Mouse (Mus musculus): Measurements from ENCODE around the gene Trim54.

Gene Trim54

DNA sequence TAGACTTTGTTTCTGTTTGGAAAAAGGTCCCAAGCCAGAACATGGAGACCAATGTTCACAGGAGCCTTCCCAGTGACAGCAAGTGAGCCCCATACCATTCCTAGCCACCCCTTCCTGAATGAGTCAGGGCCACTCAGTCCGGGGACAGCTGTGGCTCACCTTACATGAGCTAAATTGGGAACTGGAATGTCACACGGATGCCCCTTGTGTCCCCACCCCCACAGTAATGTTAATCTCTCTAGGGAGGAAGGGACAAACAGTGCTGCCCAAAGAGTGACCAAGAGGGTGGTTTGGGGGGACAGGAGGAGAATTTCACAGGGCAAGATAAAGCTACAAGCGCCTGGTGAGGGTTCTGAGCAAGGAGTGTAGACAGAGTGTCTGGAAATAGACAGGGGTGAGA, at the start of gene Trim54:
TSS of gene Trim54 (plus strand) at position 359 of the 400 bp plus-strand sequence.
- DNase-seq: no peak

DNA sequence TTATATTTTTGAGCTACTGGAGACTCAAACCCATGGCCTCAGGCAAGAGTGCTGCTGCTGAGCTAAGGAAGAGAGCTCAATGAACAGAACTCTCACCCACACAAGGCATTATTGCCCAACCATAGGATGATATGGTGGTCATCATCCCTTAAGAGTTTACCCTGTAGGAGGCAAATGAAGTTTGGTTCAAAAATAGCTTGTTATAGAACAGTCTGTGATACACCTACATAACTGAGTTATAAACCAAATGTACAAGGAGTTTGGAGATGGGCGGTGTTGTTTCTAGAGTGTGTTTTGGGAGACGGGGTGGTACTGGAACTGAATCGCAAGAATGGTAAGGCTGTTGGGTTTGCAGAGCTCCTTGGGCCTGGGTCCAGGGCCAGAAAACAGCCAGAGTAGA, 46.7 kb upstream of the Trim54 start:
- DNase-seq: no peak

DNA sequence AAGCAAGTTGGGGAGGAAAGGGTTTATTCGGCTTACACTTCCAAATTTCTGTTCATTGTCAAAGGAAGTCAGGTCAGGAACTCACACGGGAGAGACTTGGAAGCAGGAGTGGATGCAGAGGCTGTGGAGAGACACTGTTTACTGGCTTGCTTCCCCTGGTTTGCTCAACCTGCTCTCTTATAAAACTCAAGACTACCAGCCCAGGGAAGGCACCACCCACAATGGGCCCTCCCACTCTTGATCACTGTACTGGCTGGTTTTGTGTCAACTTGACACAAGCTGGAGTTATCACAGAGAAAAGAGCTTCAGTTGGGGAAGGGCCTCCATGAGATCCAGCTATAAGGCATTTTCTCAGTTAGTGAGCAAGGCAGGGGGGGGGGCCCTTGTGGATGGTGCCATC, 45.5 kb upstream of the Trim54 start:
- DNase-seq: no peak

DNA sequence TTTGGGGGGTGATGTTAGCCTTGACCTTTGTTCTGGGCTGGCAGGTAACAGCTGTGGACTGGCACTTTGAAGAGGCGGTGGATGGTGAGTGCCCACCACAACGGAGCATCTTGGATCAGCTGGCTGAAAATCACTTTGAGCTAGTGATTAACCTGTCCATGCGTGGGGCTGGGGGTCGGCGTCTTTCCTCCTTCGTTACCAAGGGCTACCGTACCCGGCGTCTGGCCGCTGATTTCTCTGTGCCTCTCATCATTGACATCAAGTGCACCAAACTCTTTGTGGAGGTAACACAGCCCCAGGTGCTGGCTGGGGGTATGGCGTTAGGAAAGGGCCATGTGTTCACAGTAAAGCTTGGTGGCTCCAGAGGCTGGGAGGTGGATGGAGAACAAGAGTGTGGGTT, 44.7 kb upstream of the Trim54 start:
- DNase-seq: no peak

DNA sequence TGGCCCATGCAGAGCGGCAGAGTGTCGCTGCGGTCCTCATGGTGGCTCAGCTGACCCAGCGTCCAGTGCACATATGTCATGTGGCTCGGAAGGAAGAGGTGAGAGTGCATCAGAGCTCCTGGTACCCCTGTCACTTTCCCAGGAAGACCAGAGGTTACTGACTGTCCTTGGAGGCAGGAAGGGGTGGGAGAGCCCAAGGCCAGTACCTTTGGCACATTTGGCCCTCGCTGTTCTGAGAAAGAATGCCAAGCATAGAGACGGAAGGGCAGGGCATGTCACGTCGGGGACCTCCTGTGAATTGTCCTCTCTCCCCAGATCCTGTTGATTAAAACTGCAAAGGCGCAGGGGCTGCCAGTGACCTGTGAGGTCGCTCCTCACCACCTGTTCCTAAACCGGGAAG, 43.3 kb upstream of the Trim54 start:
- no peak for DNase-seq

DNA sequence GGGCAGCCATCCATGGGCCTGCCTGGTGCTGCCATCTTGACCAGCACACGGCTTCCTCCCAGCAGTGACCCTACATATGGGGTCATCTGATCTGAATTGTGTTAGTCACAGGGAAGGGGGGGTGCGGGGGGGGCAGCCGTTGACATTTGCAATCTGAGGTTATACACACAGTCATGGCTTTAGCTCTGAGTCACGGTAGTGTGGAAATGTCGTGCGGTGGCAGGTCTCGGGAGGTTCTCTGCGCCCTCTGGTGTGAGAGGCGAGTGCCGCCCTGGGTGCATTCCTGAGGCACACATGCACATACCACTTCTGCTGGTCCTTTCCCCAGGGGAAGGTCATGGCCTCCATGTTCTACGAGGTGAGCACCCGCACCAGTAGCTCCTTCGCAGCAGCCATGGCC, 40.2 kb upstream of the Trim54 start:
- no peak for DNase-seq

DNA sequence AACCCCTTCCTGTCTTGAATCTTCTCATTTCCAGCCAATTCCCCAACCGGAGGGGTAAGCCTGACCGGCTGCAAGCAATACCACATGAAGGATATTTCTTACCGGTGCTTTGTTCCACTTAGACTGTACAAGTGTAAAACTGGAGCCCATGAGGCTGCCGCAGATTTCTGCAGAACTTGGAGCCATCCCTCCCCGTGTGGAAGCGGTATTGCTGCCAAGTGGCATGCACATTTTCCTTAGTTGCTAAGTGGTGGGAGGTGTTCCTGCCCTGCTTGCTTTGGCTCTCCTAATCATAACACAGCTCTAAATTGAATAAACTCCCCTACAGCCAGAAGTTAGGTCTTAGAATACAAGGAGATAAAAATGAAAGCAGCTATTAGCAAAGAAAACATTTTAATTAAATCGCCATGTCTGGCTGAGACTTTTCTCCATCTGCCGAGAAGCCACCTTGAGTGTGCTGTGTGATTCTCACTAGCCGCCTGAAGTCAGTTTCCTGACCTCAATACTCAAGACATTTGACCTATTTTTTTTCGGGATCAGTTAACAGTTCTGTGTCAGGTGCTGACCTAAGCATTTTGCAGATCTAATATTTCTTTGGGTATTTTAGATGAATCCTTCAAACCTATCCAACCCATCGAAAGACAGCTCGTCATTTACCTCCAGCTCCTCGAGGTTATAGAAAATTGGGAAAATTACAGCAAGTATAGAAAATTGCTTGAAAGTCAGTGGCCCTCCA, 36.3 kb upstream of the Trim54 start:
- DNase-seq: no peak

DNA sequence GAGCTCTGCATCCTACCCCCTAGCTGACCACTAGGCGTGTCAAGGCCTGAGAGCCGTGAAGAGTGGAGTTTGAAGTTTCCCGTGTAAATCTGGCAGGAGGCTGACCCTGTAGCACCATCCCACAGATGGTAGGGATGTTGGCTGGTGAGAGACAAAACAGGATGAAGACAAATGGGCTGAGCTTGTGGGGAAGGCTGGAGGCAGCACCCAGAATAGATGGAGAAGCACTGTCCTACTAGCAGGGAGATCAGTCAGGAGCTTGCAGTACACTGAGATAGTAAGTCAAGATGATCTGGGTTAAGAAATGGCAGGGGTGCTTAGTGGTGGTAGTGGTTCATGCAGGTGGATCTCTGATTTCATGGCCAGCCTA, 35.7 kb upstream of the Trim54 start:
- no peak for DNase-seq

DNA sequence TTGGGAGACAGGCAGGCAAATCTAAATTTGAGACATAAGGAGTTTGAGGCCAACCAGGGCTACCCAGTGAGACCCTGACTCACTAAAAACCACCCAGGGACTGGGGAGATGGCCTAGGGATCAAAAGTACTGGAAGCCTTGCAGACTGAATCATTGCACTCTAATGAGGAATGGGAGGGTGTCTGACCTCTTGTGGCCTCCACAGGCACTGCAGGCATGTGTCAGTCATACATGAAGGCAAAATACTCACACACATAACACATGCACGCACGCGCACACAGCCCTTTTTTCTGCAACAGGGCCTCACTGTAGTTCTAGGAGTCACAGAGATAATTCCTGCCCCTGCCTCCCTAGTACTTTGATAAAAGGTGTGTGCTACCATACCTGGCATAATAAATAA, 35.1 kb upstream of the Trim54 start:
- peak; percentile 49 for DNase-seq

DNA sequence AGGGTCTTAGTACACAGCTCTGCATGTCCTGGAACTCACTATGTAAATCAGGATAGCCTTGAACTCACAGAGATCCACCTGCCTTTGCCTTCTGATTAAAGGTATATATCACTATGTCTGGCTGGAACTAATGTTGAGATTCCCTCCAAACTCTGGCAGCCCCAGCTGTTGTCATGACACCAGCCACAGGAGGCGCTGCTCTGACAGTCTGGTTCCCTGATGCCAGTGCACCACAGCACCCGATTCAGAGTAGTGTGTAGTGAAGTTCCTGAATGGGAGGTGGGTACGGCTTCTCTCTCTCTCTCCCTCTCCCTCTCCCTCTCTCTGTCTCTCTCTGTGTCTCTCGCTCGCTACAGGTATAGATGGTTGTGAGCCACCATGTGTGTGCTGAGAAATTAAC, 34.2 kb upstream of the Trim54 start:
- peak; percentile 71 for DNase-seq

DNA sequence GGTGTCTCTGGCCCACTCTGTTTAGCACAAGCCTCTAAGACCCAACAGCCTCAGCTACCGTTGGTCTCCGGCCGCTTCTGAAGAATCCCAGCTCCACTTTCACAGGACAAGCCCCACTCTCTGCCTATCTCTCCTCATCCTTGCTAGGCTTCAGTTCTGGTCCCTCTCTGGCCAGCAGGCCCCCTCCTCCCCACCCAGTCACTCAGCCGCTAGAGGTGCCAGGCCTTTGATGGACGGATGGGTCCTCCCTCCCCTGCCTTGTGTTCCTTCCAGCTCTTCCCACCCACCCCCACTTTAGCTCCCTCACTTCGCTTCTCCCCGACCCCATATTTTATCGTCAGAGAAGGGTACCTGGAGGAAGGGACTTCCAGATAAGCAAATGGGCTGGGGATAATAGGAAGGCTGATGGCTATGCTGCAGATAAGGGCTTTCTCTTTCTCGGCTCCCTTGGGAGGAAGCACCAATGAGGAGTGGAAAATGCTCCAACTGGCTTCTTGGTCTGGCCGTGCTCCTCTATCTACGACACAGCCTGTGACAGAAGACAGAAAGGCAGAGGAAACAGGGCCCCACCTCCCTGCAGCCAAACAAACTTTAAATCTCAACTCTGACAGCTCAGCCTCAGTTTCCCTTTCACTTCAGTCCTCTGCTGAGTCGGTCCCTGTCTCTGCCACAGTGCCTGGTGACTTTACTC, 33.4 kb upstream of the Trim54 start:
- DNase-seq: no peak

DNA sequence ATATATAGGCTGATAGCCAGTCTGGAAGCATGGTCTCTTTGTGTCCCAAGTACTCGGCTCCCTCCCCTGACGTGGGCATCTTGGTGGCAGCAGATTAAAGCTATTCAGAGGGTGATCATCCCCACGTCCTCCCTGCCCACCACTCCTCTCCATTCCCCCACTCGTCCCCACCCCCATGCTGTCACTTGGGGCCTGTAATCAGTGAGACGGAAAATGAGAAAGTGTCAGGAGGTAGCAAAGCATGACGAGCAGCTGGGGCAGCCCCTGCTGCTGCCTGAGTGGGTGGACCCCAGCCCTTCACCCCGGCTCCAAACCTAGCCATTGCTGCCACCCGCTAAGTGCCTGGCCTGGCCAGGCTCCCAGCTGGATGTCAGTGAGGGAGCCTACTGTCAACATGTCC, 32.6 kb upstream of the Trim54 start:
- DNase-seq: no peak

DNA sequence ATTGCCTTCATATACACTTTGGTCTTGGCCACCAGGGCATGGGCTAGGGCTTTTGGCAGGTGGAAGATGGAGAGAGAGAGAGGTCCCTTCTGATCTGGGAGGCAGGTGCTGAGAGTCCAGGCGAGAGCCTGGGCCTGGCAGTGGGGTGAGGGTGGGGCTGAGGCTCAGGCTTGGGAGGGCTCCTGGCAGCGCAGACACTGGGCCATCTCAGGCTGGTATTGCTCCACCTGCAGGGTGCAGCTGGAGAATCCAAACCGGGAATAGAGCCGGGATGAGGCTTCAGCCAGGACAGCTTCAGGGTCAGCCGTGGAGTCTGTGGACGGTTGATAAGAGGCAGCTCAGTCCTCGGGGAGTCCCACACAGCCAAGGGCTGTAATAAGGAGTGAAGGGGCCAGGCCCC, 29.9 kb upstream of the Trim54 start:
- no peak for DNase-seq

DNA sequence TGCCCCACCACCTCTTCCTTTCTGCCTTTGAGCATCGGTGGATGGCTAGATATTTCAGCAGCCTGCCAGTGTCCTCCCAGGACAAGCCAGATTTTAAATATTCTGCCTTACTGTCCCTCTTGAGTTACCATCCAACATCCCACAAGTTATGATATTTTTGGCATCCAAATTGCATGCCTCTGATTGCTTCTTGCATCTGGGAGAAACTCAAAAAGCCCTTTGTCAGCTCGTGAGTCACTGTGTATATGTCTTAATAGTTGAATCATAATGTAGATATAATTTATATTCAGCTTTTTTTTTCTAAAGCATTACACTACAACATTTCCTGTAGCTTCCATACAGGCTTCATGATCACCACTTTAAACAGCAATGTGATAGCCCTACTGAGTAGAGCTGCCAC, 29.4 kb upstream of the Trim54 start:
- DNase-seq: no peak

DNA sequence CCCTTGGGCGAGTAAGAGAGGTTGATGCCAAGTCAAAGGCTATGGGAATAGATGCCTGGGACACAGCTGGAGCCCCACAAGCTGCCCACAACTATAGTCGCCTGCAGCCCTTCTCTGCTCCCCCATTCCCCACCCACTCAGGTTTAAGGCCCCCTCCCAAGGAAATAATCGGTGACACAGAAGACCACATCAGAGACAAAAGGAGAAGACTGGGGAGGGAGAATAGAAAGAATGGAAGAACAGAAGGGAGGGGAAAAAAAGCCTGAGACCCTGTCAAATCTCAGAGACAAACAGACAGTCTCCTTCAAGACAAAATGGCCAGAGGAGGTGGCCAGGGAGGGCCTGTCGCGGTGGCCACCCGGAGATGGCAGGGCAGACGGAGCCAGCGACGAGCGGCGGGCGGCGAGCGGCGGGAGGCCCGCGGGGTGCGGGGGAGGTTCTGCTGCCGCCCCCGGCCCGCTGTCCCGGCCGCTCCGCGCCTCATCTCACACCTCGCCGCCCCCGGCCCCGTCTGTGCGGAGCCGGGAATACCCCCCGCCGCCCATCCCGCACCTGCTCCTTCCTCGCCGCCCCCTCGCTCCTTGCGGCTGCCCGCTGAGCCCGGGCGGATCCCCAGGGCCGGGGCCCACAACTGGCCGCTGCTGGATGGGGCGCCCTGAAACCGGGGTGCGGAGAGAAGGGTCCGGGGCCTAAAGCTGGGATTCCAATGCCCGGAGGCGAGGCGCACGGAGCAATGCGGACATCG, 24.1 kb upstream of the Trim54 start:
- no peak for DNase-seq

DNA sequence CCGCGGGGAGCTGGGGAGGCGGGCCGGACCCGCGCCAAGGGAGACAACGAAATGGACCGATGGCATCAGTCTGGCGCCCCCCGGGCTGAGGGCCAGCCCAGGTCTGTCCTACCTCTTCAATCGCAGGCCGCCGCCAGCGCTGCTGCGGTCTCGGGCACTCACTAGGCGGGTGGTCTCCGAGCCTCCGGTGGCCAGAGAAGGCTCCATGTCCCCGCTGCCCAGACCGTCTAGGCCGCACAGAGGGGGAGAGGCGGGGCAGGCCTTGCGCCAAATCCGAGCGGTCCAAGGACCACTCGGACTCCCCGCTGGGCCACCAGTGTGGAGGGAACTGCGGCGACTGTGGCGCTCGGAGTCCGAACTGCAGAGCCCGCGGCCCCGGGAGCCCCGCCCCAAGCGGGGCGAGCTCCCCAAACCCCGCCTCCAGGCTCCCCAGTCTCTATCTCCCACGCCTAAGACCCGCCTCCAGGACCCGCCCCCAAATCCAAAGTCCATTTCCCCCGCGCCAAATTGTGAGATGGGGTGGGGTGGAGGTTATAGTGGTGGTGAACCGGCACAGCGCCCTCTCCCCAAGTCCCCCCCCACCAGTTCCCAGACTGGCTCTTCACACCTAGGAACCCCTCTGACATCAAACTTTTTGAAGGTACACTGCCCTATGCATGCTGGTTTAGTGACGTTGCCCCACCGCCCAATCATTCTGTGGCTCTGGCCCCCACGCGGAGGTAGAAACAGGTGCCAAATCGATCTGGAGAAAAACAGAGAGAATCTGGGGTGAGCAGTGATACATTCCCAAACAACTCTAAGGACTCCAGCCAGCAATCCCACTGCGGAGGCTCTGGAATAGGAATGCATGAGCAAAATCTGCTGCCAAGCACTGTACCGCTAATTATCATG, 23.1 kb upstream of the Trim54 start:
- peak; percentile 35 for DNase-seq

DNA sequence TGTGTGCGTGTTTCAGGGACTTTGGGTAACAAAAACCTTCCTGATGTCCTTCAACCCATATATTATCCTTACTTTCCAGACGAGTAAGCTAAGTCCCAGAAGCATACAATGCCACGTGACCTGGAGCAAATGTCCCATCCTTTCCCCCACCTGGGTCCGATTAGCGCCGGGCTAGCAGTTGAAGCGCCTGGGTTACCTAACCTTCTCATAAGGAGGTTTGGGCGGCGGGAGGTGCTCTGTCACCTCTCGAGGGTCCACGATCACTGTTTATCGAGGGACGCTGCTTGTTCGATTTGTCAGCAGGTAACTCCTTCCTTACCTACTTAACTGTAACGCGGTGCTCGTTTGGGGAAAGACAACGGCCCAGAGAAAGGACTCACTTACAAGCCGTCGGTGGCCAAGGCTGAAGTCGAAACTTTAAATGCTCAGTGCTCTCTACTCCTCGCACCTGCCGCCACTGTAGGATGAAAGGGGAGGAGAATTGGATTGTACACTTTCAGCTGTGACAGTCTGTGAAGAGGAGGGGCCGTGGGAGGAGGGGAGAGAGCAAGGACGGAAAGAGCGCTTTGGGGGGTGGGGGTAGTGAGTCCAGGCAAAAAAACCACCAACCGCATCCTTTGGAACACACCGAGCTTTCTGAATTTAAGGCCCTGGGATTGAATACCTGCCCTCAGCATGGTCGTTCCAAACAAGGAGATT, 22.3 kb upstream of the Trim54 start:
- DNase-seq: no peak

DNA sequence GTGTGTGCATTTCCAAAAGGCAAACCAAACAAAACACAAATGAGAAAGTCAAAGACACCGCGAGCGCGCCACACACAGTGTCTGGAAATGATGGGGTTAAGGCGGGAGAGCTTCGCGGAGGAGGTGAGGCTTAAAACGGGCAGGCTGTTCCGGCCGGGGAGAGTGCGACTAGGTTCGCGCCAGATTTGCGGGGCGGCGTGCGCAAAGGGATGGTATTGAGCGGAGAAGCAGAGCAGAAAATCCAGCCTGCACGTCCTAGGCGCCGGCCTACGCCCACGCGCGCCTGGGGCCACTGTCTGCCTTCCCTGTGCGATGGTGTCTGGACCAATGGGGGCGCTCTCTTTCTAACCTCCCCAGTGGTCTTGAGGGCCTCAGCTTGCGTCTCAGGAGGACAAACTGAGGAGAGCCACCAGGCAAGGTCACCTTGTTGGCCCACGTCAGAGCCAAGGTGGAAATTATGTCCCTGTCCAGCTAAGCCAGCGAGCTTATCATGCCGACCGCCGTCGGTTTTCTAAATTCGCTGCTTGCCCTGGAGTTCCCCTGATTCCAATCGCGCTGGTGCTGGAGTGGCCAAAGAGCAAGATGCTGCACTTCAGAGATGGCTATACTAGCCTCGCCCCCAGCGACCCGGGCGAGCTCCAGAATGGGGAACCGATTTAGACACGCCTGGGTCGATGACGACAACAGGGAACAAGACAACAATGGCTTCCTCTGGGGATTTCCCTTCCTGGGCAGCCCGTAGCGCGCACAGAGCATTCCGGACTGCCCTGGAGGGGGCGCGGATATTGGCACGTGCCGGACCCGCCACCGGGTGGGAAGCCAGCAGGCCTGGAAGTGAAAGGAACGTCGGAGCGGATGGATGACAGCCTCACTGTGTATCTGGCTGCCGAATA, 21.5 kb upstream of the Trim54 start:
- DNase-seq: no peak

DNA sequence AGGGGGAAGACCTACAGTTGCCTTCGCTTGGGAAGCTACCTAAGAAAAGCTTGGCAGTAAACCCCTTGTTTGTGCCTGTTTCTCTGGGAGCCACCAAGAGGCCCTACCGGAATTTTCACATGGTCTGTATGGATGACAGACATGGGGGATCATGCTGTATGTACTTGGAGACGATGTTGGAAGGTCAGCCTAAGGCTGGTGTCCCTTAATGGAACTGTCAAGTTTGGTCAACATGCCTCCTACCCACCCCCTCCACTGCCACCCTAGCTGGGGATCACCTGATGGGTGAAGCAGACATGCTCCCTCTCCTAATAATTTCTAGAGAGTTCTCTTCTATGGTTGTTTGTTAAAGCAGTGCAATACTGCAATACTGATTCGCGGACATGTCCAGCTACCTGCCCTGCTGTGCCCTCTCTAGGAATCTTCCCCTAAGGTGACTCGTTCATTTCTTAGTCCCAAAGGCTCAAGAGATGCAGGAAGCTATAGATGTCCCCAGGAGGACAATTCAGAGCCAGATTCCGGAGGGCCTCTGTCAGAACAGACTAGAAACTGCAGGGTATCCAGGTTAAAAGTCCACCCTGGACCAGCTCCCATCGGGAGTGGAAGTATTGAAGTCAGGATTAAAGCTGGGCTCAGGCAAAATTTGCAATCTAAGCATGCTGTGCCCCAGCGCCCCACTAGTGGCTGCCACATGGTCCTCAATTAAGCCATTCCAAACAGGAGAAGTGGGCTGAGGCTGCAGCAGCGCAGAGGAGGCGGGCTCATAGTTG, 20.6 kb upstream of the Trim54 start:
- DNase-seq: no peak

DNA sequence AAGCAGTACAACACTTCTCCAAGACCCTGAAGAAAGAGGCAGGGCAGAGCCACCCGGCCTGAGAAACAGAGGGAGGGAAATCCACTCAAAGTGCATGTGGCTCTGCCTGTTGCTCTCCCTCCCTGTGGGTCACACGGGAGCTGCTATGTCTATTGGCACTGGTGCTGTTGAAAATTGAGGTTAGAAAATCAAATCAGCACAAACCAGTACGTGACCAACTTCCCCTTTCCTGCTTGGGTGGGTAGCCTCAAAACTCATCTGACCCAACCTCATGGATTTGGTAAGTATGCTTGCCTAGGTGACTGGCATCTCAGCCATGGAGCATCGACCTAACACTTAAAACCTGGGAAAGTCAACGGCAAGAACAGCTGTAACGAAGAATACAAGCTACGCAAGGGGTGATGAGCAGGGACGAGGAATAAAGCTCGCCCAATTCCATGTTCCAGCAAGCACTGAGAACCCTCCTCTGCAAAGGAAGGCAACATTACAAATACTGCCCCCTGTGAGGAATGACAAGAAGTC, 10.6 kb upstream of the Trim54 start, which contains the start of gene Dnajc5g:
TSS of gene Dnajc5g (plus strand) at position 472 of the 522 bp plus-strand sequence.
- no peak for DNase-seq
